Mouse (Mus musculus): ENCODE data around the gene Lmcd1. TPM values are rescaled to one million over a fixed set of nuclear protein-coding genes. Genes with fewer than 3 reads are reported as not detected.

The Lmcd1 gene
- total RNA-seq, 2 experiments from 2014 or later: 9.4 to 11.6 TPM

DNA sequence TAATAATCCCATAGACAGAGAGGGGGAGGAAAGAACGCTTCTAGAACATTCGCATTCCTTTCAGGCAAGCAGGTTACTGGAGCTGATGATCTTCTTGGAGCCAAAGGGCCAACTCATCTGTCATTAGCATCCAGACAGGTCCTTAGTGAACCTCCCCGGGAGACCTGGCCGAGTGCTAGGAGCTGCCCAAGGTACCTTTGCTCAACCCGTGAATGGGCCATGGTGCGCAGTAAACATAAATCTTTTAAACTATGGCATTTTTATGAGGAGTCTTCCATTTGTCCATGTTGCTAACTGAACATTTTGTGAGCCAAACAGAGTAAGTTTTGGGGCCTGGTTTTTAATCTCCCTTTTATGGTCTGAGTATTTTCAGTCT is 57.7 kb downstream of the Lmcd1 start:
- intact Hi-C loops (cut with DNase I): no loop called here
- no peak for DNase-seq (ENCODE audit: low spot score in 2 of 2)

DNA sequence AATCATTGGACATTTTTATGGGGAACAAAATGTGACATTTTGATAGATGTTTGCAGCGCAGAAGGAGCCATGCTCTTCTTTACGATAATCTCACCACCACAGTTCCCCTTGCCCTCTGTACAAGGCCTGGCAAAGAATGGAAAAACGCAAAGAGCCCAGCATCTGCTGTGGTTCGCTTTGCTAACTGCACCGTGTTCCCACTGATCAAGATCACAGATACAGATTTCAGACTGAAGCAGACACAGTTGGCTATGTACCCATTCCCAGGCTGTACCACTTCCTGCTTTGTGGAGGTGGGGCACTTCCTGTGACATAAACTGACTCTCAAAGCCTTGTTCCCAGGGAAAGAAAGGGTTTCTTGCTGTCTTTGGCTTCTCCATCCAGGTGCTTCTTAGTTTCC is 60.4 kb downstream of the Lmcd1 start:
- intact Hi-C loops (cut with DNase I): no loop called here
- DNase-seq (ENCODE audit: low spot score in 2 of 2): no peak

GRCm38 (mm10) chr6:112337667-112338066 is 64.1 kb downstream of the Lmcd1 start:
- no peak for DNase-seq (ENCODE audit: low spot score in 2 of 2)
- intact Hi-C loops (cut with DNase I): no loop called here

GRCm38 (mm10) chr6:112339016-112339415 is 65.5 kb downstream of the Lmcd1 start:
- intact Hi-C loops (cut with DNase I): no loop called here
- DNase-seq (ENCODE audit: low spot score in 2 of 2): no peak

DNA sequence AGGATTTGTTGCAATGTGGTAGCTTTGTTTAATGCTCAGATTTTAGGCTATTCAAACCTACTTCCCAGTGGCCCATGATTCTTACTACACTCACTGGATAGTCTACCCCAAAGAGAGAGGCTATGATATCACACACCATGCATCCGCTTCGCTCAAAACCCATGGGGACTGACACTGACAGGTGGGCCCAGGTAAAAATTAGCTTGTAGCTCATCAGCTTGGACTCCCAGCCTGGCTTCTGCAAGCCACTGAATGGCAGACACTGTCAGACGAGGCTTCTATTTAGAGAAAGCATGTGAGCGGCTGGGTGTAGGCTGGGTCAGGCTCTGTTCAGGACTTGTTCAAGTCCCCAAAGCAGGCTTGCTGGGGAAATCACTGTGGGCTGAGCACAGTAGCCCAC is 76.9 kb downstream of the Lmcd1 start:
- intact Hi-C loops (cut with DNase I): no loop called here
- DNase-seq (ENCODE audit: low spot score in 2 of 2): no peak

GRCm38 (mm10) chr6:112359341-112359740 is 85.8 kb downstream of the Lmcd1 start:
- DNase-seq (ENCODE audit: low spot score in 2 of 2): no peak
- intact Hi-C loops (cut with DNase I): no loop called here

GRCm38 (mm10) chr6:112360676-112361075 is 87.1 kb downstream of the Lmcd1 start:
- intact Hi-C loops (cut with DNase I): no loop called here
- DNase-seq (ENCODE audit: low spot score in 2 of 2): peak; percentile 21 to 23

DNA sequence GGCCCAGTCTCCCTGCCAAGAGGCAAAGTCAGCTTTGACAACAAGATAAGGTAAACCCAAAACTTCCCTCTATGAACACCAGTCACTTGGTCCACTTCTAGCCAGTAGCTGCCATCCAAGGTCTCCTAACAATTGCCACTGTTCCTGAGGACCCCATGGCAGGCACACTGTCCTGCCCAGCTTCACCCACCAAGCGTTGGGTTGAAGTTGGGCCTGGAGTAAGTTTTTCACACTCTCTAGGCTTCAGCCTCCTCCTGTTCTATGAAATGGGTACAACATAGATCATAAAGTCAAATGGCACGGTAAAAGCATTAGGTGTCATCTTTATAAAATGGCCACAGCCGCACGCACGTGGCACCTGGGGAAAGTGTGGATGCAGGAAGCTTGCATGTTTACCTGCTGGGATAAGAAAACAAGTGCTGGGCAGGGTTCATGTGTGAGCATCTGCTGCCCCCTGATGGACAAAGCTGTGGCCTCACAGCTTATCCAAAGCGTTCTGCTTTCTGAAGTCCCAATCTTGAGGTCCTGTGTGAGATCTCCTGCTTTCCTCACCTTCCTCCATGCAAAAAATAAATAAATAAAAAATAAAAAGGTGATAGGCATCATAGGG is 88.9 kb downstream of the Lmcd1 start:
- intact Hi-C loops (cut with DNase I): loop anchor here (1.0 kb wide), 1 partner anchor 155 kb away; no protein-coding TSS in a partner anchor
- peak; percentile 59 to 67 for DNase-seq (ENCODE audit: low spot score in 2 of 2)

GRCm38 (mm10) chr6:112364581-112364980 is 91.0 kb downstream of the Lmcd1 start:
- intact Hi-C loops (cut with DNase I): no loop called here
- no peak for DNase-seq (ENCODE audit: low spot score in 2 of 2)

- intact Hi-C loops (cut with DNase I): no loop called here
These were observed 91.7 kb downstream of the Lmcd1 start for GRCm38 (mm10) chr6:112365294-112365693.

DNA sequence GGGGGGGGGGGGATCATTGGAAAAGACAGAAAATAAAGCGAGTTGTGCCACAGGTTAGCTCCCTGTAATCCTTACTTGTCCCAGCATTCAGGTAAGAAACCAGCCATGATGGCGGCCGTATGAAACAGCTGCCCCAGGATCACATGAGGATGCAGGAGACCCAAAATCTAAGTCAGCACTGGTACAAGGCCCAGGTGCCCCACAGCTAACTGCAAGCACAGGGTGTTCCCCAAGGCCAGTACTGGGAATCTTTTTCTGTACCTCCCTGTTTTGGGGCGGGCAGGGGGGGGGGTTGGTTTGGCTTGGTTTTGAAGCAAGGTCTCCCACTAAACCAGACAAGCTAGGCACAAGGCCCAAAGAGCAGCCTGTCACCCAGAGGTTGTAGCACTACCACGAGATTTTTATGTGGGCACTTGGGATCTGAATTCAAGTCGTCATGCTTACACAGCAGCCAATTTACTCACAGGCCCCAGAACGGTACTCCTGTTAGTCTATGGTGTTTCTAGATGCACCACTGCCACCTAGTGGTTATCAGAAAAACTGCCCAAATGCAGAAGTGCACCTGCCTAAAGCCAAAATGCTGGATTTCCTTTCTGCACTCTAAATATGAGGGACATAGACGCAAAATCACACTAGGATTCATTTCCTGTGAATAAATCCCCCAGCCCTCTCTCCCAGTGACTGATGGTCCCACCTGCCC is 100.5 kb downstream of the Lmcd1 start:
- DNase-seq (ENCODE audit: low spot score in 2 of 2): peak; percentile 19 to 20

More at GRCm38 (mm10) chr6:112365294-112365693, 91.7 kb downstream of the Lmcd1 start:
- no peak for DNase-seq (ENCODE audit: low spot score in 2 of 2)

GRCm38 (mm10) chr6:112375661-112376392 is 102.3 kb downstream of the Lmcd1 start:
- DNase-seq (ENCODE audit: low spot score in 2 of 2): no peak
- intact Hi-C loops (cut with DNase I): no loop called here

More for the DNA sequence above, 100.5 kb downstream of the Lmcd1 start:
- intact Hi-C loops (cut with DNase I): no loop called here

- DNase-seq (ENCODE audit: low spot score in 2 of 2): no peak
- intact Hi-C loops (cut with DNase I): no loop called here
These were observed 105.5 kb downstream of the Lmcd1 start for GRCm38 (mm10) chr6:112379054-112379453.

Other genes with a start within 250 kb of the Lmcd1 start
- under 1 TPM in 1 of 2 experiments, not detected in 1; 0.27 TPM for gene Ssu2, start 114.3 kb downstream of the Lmcd1 start, total RNA-seq (2021)
- not detected for gene Cav3, start 185.7 kb downstream of the Lmcd1 start, total RNA-seq (2021)
- 1 to 10 TPM; 5.2 to 8.0 TPM for gene Oxtr, start 216.2 kb downstream of the Lmcd1 start, total RNA-seq (2021)

All from left cerebral cortex, postnatal 36 days (tissue).